Mouse (Mus musculus) frontal cortex, postnatal 25 days (tissue): ENCODE data around the gene Cers4.

Experiments used
- DNase-seq, 2 experiments: peaks; one replicate each; pipeline ENCODE4 v3.0.0; 2022; ENCODE audit warnings: low spot score in 2 of 2

Cers4 gene

DNA sequence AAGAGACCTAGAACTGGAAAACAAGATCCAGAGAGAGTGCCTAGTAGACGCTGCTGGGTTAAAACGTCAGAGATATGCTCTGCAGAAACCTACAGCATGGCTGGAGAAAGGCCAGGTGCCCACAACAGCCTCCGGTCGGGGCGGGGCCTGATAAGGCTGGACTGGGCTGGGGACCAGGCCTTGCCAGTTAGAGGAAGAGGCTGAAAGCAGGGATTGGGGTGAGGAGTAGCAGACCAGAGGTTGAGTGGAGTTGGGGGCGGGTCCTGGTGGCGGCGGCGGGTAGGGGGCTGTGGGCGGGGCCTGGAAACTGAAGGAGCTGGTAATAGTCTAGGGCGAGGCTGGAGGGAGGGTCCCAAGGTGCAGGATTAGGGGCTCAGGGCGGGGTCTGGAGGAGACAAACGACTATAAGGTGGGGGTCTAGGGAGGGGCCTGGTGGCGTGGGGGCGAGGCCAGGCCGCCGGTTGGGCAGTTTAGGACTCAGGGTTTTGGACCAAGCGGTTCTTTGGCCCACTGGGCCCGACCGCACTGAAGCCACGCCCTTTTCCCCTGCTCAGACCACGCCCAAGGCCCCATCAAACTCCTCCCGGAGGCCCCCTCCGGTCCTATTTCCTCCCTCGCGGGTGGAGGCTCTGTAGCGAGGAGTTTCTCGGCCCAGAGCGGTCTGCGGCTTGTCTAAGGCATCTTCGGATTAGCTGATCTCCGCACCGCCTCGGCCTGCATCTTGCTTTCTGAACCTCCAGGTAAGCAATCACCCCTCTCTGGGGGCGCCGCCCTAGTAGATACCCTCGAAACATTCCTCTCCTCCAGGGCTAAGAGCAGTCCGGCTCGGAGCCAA, at the start of gene Cers4:
Gene Cers4 (plus strand): TSS at position 176 of the 835 bp plus-strand sequence.
- DNase-seq, result peak; percentile 66 to 69

DNA sequence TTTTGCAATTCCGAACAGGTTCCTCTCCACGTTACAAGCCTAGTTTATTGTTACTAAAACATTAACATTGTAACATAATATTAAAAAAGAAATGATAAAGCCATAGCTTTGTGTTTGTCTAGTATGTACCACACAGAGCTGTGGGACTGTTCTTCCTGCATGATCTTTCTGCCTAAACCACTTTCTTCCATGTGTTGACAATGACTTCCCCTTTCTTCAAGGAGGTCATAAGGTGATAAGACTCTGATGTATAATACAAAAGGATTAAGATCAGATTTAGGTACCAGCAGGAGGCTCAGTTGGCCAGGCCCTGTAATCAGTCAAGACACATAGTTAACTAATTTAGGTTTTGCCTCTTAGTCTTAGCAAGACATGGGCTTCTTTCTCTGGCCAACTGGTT, 34.7 kb upstream of the Cers4 start:
- DNase-seq, result no peak

DNA sequence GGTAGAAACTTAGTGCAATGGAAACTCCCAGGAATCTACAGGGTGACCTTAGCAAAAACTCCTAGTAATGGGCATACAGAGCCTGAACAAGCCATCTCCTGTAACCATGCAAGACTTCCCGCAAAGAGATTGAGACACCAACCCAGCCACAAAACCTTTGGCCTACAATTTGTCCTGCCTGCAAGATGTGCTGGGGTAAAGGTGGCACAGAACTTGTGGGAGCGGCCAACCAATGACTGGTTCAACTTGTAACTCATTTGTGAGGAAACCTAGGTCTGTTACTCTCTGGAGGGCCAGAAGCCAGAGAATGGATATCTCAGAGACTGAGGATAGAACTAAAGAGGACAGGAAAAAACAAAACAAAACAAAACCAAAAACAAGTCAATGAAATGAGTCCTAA, 29.8 kb upstream of the Cers4 start:
- DNase-seq, result no peak

DNA sequence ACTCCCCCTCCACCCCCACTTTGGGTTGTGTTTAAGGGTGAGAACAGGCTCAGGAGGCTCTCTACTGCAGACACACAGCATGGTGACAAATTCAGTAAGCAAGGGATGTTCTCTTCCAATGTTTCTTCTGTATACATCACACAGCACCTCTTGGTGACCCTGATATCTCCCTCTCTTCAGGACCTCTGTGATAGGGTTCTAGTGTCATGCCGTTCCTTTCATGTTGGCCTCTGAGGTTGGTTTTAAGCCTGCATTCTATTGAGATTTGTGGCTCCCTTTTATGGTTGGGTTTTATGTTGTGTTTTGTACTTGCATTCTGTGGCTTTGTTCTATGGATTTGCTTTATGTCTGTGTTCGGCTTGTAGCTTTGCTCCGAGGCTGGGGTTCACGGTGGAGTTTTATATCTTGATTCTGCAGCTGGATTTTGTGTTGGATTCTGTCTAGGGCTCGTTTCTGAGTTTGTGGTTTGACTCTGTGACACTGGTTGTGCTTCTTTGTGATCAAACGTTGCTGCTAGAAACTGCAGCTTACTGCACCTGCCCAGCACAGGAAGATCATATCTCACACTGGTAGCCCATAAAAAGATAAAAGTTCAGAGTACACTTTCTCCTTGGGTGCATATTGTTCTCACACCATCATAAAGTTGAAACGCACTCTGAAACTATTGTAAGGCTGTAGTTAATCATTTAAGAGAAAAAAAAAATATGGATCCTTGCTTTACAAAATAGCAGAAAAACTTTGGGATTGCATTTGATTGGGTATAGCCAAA, 18.2 kb upstream of the Cers4 start:
- no peak for DNase-seq

DNA sequence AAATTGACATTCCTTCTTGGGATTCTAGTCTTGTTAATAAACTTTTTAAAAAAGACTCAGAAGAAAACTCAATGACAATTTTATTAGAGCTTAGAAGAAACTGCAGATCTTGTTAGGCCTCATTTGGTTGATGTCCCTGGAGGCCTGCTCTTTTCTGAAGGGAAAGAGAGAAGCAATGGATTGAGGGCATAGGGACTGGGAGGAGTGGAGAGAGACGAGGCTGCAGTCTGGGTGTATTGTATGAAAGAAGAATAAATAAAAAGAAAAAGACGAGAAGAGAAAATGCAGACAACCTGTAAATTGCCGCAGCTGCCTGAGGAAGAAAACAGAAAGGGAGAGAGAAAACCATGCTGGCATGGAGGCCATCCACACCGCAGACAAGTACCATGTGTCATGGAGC, 11.7 kb upstream of the Cers4 start:
- DNase-seq, result no peak

DNA sequence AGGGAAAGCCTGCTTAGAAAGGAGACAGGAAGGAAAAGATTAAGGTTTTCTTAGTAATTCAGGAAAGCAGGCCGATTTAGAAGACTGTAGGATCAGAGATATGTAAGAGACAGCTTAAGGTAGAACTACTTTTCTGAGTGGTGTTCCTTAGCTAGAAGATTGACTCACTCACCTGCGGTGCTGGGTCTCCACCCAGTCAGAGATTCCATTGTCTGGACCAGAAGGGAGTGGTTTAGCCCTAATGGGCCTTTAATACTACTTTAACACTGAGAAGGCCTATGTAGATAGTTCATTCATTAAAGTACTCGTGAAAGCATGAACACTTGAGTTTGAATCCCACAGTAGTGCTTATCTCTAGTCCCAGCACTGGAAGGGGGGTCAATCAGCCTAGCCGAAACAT, 11.2 kb upstream of the Cers4 start:
- no peak for DNase-seq

DNA sequence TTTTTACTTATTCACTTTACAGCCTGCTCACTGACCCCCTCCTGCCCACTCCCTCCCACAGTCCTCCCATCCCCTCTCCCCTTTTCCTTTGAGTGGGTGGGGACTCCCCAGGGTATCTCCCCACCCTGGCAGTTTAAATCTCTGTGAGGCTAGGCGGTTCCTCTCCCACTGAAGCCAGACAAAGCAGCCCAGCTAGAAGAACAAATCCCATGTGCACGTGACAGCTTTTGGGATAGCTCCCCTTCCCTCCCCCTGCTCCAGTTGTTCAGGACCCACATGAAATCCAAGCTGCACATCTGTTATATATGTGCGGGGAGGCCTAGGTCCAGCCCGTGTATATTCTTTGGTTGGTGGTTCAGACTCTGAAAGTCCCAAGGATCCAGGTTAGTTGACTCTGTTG, 10.3 kb upstream of the Cers4 start:
- no peak for DNase-seq

DNA sequence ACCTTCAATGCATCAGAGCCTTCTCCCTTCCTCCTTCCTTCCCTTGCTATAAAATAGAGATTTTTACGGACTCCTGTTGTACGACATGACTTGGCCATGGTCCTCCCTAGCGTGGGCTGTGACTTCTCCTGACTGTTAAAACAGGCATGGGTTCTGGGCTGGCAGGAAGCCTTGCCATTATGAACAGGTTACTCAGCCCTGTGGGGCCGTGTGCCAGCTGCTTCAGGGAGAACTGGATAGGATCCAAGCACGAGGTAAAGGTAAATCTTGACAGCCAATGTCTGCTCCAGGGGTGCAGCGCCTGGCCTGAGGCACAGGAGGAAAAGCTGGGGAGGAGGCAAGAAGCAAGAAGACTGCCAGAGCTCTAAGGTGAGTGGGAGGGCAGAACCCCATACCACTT, 9.5 kb upstream of the Cers4 start:
- DNase-seq, result no peak

DNA sequence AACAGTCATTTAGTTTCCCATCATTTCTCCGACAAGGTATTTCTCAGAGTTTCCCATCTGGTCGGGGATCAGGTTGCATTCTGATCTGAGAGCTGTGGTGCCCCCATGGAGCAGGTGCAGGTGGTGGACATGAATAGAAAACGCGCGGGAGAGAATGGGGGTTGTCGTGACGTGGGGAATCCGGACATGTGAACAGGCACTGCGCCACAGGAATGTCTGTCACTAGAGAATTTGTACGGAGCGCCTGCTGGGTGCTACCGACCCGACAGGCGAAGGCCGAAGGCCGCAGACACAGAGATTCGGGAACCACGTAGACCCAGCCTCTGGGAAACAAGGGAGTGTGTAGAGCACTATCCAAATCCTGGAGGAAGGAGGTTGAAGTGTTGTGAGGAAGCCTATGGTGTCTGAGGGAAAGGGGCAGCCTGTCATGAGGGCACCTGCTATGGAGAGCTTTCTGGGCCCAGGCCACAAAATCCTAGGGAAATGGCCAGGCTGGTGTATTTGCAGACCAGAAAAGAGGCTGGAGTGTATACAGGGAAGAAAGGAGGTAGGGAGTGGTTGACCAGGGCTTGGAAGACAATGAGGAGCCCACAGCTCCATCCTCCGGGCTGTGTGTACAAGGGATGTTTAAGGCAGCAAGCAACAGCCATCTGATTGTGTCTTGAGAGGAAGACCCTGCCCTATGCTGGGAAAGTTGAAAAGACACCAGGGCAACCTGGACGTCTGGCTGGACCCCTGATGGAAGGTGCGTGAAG, 1.0 kb downstream of the Cers4 start:
- peak; percentile 39 to 63 for DNase-seq

DNA sequence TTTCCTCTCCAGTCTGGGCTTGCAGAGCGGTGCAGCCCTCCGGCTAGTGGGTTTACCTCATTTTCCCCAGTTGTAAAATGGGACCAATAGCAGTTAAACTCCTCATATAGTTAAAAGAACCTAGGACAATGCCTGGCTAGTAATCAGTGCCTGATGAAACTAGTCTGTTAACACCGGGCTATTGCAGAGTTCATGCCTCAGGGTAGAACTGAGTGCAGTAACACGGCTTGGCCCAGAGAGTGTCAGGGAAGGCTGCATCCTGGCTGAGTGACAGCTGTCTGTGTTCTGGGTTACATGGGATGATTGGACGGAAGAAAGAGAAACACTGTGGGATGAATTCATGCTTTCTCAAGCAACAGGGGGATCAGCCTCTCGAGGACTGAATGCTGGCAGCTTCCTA, 3.1 kb downstream of the Cers4 start:
- no peak for DNase-seq

DNA sequence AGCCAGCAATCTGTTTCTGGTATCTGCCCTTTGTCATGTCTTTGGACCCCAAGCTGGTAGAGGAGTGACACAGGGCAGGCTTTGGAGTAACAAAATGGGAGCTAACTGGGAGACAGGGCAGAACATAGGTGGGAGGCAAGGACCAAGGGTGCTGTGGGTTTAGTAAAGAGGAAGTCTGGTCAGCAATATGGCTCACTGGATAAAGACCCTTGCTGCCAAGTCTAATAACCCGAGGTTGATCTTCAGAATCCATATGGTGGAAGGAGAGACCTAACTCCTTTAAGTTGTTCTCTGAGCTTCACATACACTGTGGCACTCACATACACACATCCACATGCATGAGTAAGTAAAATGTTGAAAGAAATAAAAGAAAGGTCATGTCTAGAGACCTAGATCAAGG, 4.8 kb downstream of the Cers4 start:
- no peak for DNase-seq

DNA sequence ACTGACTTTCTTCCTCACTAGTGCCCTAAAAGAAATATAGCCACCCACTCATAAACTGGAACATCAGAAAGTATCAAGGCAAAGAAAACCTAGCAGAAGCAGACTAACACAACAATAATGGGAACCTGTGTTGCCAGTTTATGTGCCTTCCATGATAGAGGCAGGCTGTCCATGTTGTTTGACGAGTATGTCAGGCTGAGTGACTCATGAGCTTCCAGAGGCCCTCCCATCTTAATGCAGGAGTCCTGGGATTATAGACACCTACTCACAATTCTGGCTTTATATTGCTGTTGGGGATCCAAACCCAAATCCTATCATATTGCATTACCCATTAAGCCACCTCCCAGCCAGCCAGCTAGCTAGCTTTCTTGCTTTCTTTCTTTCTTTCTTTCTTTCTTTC, 12.5 kb downstream of the Cers4 start:
- DNase-seq, result no peak

DNA sequence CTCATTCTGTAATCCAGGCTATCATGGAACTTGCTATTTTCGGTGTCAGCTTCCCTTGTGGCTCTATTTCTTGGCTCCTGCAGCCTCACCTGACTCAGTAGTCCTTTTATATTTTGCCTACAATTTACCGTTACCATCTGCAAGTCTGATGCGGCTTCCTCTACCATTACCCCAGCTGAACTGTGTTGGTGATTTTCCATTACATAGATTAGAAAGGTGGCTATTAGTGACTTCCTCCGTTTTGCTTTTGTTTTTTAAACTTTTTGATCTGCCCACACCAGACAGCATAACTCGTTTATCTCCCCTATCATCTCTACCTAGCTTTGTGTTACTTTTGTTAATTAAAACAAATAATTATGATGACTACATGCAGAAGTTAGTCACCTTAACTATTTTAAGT, 14.7 kb downstream of the Cers4 start:
- no peak for DNase-seq

DNA sequence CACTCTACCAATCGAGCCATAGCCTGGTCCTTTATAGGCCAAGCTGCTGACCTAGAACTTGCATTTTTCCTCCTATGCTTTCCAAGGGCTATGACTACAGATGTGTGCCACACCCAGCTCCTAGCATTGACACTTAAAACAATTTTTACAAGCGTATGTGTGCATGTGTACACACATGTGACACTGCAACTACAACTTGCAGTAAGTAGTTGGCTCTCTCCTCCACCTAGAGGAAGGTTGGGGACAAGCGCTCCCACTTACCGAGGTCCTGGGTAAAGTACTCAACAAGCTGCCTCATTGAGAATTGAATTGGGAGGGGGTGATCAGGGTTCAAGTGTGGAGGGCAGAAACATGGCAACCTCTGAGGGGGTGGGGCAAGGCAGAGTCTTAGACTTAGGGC, 18.0 kb downstream of the Cers4 start:
- no peak for DNase-seq

DNA sequence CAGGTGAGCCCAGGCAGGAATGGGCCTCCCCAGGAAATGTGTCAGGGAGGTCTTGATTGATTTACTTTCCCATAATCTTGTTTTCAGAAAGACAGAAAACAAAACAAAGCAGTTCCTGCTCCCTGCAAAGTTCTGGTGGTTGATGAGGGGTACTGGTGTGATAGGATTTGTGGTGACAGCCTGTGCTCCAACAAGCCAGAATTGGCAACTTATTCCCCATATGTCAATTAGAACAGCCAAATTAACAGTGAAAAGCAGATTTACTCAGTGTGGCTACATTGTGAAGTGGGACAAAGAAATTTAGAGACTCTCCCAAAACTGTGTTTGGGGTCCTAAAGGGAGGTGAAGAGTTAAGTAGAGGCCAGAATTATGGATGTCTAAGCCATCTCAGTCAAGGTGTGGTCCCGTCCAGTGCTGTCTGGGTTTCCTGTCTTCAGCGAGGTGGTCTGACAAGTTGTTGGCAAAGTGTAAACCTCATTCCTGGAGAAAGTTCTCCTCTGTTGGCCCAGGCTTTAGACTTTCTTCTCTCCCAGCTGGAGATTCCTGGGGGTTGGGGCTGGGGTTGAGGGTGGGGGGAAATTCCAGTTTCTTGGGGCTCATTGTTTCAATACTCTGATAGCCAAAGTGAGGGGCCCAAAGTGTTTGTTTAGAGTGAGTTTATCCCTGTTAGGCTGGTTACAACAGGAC, 18.7 kb downstream of the Cers4 start:
- DNase-seq, result no peak

DNA sequence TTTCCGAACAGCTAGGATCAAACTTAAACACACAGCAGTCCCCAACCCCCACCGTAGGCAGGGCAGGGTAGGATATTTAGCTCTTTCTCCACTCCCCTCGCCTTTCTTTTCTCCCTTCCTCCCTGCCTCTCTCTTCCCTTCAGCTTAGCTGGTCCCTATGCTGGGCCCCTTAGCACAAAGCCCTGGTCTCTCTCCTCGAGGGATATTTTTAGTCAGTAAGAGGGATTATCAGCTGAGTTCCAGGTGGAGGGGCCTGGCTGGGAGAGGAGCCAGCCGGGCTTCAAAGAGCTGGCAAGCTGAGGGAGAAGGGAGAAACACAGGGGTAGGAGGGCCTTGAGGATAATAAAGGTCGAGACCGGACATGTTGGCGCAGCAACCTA, 19.3 kb downstream of the Cers4 start:
- no peak for DNase-seq

DNA sequence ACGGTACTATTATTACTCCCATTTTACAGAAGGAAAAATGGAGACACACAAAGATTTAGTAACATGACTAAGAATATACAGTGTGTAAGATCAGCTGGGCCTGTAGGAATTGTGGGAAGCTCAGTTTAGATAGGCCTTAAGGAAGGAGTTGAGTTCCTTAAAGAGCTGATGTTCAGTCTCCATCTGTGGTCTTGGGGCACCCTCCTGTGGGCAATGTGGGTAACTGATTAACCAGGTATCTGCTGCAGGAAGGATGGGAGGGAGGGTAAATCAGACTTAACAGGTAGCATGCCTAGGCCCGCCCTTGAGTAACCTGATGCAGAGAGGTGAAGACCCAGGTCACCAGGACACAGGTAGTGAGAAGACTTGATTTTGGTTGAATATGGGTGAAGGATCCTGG, 23.3 kb downstream of the Cers4 start:
- DNase-seq, result peak in 1 of 2 experiments; percentile 32

DNA sequence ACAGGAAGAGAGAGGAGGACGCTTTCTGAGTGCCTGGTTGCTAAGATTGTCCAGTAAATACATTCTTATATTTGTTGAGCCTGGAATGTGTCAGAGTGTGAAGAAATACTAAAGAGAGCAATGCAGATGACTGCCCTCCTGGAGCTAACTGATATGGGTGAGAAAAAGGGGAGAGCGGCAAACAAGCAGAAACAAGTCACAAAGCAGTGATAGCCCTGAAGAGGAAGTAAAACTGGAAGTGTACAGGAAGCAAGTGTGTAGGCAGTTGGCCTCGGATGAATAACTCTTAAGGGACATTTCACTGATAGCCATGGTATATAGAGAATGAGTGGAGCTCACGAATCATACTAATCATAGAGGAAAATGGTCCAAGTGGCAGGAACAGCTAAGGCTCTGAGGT, 28.6 kb downstream of the Cers4 start:
- DNase-seq, result no peak

DNA sequence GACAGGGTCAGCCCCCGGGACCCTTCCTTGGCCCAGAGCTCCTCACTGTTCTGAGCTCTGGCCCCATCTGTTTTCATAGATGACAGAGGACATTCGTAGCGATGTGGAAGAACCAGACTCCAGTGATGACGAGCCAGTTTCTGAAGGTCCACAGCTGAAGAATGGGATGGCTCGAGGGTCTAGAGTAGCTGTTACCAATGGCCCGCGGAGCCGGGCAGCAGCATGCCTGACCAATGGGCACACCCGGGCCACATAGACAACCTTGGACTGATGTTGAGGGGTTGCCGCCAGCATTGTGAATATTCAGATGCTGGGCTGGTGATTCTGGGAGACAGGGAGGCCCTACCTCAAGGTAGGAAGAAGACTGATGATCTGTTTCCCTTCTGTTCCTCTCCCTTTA, 30.7 kb downstream of the Cers4 start:
- no peak for DNase-seq
